Mouse (Mus musculus): ENCODE measurements around the gene Orc1. TPM values are rescaled to one million over a fixed set of nuclear protein-coding genes. Genes with fewer than 3 reads are reported as not detected.

Orc1 gene
- 13.9 and 16.2 TPM in 2 replicates for total RNA-seq (2017)

DNA sequence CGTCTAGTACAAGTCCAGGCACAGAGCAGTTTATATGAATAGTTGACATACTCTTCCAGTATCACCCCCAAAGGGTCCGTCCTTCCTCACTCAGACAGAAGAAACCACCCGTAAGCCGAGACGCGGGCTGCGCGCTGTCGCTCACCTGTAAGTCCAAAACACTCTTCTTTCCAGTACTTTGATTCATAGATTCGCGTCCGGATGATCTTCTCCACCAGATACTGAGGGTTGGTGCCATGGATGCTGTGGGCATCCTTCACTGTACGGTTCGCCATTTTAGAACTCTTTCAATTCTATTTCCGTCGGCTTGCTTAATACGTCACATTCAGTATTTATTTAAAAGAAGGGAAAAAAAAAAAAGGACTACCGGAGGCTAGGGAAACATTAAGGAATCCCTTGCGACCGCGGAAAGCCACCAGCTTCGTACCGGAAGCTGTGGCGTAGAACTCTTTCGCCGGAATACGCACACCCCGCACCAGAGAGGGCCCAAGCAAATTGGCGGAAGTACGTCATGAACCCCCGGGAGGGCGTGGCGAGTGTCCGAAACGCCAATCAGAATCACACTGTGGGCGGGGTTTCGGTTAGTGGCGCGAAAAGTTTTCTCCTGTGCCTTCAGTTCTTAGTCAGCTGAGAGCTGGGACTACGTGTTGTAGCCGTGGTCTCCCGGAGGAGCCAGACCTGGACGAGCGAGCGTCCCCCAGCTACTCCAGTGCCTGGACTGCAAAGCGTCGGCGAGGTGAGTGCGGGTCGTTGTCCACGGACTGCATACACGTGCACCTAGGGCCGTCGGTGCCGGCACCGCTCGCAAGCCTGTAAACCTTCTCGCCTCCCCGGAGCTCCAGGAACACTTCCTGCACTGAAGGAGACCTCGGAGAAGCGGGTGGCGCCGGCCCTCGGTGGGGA, at the start of gene Orc1, which contains the start of gene Prpf38a:
TSS of gene Orc1 (plus strand) at position 584 of the 903 bp plus-strand sequence.
TSS of gene Prpf38a (minus strand) at position 497 of the 903 bp plus-strand sequence.
- ATAC-seq (replicated peaks; ENCODE audit: low read depth, poor library complexity, severe bottlenecking): peak; percentile 97

DNA sequence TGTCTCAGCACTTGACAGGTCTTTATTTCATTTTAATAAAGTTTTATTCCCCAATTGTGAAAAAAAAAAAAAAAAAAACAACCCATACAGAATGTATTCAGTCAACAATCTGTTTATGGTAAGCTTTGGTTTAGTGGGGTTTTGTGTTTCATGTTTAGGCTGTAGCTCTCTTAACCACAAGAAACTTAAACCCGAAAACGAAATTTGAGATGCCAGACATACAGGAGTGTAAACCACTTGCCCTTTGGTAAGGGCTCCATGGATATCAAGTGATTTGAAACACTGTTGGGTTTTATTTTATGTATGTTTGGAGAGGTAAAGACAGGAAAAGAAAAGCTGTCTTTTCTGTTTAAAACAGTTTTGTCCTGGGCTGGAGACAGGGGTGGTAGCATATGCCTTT, 39.5 kb upstream of the Orc1 start:
- ATAC-seq (replicated peaks; ENCODE audit: low read depth, poor library complexity, severe bottlenecking): no peak

DNA sequence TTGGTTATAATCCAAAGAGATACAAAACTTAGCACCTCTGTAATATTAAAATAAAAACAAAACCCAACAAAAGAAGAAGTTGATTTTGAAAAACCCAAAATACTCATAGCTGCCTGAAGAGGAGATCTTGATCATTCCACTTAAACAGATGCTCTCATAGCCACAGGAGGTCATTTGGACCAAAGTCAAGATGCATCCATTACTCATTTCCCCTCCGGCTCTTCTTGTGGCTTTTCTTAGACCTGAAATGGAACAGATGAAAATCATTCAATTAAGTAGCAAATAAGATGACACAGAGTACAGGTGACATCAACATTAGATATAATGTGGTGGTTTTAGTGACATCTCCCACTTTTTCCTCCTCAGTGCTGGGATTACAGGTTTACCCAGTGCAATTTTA, 14.2 kb upstream of the Orc1 start:
- ATAC-seq (replicated peaks; ENCODE audit: low read depth, poor library complexity, severe bottlenecking): no peak

DNA sequence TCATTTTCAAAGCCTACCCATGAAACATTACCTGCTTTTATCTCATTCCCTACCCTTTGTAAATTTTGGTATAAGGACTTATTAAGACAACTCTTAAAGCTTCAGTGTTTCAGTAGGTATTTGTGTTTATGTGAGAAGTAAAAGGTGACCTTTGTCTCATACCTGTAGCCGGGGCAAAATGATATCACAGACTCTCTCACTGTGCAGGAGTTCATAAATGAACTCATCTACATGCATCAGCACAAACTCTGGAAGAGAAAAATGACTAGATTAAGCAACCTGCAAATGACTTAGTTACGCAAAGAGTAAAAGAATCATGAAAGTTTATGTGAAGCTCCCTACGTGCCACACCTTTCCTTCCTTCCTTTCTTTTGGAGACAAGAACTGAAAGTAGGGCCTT, 6.6 kb upstream of the Orc1 start:
- no peak for ATAC-seq (replicated peaks; ENCODE audit: low read depth, poor library complexity, severe bottlenecking)

DNA sequence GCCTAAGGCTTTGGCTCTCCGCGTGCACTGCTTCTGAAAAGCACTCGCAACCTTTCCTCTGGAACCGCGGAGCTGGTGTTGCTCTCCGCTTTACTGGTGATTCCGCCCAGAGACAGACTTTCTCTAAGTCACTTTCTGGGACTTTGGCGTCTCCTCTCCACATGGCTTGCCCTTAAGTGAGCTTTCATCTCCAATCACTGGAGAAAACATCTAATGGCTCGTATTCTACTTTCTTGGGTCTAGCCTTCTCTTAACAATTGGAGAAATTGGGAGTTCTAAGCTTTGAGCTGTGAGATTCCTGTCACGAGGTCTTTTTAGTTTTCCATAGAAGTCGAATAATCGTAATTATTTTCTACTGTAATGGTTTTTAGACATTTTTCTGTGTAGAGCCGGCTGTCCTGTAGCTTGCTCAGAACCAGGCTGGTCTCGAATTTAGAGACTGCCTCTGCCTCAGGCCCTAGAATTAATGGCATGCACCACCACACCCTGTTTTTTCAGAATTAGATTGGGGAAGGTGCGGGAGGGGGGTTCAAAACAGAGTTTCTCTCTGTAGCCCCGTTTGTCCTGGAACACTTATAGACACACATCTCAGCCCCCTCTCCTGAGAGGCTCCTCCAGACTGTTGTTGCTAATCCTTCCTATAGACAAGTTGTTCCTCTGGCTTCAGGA, 654 bp downstream of the Orc1 start:
- ATAC-seq (replicated peaks; ENCODE audit: low read depth, poor library complexity, severe bottlenecking): no peak

DNA sequence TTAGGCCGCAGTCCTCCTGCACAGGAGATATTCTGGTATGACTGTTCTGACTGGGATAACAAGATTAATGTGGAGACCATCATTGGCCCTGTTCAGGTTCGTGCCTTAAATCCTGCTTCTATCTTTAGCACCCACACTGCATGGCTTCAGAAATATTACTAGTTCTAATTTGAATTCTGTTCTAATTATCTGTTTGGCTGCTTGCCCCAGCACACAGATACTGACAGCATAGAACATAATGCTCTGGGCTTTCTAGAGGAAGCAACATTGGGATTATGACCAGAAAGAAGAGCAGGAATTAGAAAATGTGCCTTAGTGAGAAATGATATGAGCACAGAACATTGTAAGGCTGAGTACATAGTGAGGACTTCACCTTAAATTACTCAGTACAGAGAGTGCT, 14.2 kb downstream of the Orc1 start:
- ATAC-seq (replicated peaks; ENCODE audit: low read depth, poor library complexity, severe bottlenecking): no peak

DNA sequence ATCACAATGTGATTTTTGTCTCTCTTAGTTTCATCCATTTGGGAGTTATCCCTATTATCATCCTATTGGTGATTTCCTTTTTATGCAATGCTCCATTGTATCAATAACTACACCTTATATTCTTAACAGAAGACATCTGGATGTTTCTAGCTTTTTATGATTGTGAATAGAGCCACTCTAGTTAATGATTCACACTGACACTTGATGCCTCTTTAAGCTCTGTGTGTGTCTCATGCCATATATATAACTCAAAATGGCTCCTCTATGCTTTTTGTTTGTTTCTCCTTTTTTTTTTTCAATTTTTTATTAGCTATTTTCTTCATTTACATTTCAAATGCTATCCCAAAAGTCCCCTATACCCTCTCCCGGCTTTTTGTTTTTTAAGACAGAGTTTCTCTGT, 16.6 kb downstream of the Orc1 start:
- ATAC-seq (replicated peaks; ENCODE audit: low read depth, poor library complexity, severe bottlenecking): no peak

DNA sequence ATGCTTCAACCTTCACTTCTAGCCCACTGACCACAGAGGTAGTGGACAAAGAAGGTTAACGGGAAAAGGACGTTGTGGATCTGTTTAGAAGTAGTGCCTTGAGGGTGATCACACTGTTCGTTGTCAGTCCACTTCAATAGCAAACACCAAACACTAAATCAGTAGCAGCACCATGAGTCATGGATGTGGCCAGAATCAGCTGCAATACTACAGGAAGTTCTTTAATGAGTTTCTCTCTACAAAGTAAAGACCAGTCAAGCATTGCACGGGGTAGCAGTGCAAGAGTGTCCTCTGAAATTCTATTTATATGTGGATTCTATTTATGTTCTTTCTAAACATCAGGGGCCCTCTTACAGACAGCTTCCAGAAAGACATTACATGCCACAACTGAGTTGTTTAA, 19.1 kb downstream of the Orc1 start:
- ATAC-seq (replicated peaks; ENCODE audit: low read depth, poor library complexity, severe bottlenecking): no peak

DNA sequence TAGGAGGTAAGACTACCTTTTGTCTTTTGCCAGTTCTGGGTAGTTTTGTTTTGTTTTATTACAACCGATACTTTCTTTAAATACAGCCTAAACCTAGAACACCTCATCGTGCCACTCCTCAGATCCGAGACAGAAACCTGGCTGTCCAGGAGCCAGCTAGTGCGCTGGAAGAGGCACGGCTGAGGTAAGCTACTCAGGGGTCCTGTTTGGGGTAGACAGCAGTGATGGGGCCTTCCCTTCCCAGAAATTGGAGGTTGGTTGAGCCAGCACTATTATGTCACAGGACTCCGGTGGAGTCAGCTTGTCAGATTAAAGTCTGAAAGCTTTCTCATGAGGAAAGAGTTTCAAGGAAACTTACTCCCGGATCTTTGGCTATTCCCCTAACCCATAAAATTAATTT, 22.6 kb downstream of the Orc1 start:
- no peak for ATAC-seq (replicated peaks; ENCODE audit: low read depth, poor library complexity, severe bottlenecking)

DNA sequence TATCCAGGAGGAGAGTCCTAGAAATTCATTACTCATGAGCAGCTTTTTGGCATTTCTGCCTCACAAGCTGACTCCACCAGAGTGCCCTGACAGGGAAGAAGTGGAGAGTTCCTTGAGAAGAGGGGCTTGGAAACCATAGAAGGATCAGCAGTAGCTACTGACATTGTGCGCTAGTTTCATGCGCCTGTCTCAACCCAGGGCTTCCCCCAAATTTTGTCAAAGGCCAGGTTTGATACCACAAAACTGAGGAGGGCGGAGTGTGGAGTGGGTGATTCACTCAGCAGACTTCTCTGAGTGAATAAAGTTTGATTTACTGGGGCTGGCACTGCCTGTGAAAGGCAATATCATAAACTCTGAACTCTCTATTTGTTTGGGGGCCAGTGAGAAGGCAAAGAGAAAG, 29.4 kb downstream of the Orc1 start:
- no peak for ATAC-seq (replicated peaks; ENCODE audit: low read depth, poor library complexity, severe bottlenecking)

DNA sequence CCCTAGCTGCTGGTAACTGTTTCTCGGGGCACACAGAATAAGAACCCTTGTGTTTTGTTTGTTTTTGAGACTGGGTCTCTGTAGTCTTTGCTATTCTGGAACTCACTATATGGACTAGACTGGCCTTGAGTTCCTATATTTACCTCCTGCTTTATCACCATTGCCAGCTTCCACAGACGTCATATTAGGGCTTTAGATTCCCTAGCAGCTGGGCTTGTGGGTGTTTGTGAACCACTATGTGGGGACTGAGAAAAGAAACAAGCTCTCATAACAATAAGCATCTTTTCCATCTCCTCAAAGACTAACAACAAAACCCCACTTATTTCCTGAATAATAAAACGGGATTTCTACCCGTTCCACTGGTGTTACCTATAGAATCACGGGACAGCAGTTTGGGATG, 31.7 kb downstream of the Orc1 start:
- no peak for ATAC-seq (replicated peaks; ENCODE audit: low read depth, poor library complexity, severe bottlenecking)

DNA sequence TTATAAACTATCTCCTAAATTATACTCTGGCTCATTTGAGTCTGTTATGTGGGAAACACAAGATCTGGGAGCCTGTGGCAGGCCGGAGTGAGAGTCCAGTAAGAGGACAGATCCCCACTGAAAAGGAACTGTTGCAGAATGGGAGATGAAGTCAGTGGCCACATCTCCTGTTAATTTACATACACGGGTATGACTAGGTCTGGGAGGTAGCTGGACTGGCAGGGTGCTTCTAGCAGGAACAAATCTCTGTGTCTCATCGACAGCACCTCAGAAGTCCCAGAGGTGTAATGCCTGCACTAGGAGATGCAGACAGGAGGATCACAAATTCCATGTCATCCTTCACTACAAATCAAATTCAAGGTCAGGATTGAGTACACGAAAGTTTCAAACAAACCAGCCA, 39.4 kb downstream of the Orc1 start:
- no peak for ATAC-seq (replicated peaks; ENCODE audit: low read depth, poor library complexity, severe bottlenecking)

DNA sequence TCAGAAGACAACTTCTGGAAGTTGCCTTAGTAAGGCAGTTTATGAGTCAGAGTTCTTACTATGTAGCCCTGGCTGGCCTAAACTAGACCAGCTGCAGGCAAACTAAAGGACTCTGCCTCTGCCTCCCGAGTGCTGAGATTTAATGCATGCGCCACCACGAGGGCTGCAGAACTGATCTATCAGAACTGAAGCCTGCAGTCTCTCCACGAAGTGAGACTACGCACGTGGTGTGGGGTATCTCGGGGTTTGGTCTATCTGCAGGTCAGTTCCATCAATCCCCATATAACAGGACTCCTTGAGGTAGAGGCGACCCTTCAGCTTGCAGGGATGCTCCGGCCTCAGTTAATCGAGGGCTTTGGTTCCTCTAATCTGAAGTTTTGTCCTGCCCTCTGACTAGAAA, 39.9 kb downstream of the Orc1 start:
- ATAC-seq (replicated peaks; ENCODE audit: low read depth, poor library complexity, severe bottlenecking): peak; percentile 13

DNA sequence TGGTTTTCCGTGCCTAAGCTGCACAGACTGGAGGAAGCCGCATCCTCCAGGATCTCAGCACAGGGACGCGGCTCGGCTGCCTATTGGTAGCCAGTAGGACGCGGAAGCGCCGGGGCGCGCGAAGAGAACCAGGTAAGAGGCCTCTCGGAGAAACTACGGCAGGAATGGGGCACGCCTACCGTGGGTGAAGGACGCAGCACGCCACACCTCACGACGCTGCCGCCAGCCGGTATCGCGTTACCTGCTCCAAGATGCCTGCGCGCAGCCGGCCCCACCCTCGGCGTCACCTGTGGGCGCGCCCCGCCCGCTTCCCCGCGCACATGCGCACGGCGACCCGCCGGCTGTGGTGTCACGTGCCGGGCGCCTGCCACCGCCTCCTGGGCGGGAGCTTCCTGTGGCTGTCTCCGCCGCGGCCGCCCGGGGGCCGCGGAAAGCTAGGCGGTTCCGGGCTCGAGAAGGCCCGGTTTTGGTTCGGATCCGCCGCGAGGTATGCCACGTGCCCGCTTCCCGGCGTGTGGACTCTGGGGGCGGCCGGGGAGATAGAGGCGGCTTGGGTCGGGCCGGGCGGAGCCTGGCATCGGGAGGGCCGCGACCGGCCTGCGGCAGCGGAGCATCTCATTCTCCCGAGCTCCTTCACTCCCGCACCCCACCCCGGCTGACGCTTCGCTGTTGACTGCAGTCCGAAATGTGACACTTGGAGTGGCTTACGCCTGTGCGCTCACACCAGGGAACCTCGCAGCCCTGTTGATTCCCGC, 40.5 kb downstream of the Orc1 start, which contains the start of gene Cc2d1b:
TSS of gene Cc2d1b (plus strand) at position 354 of the 755 bp plus-strand sequence.
- peak; percentile 74 for ATAC-seq (replicated peaks; ENCODE audit: low read depth, poor library complexity, severe bottlenecking)

DNA sequence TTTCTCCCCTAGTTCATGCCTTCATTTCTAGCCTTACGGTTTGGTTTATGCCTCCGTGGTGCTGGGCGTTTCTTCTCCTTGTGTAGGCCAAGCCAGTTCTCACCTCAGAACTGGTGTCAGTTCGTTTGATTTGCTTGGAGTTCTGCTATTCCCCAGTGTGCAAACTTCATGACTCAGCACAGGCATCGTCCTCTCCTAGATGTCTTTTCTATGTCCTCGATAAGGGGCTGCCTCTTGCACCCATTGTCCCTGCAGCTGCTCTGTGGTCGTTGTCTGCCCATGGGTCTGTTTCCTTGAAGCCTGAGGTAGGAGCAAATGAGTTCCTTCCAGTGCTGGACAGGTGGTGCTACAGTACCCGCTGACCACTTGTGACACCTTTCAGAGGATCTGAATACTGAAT, 41.3 kb downstream of the Orc1 start:
- peak; percentile 24 for ATAC-seq (replicated peaks; ENCODE audit: low read depth, poor library complexity, severe bottlenecking)

DNA sequence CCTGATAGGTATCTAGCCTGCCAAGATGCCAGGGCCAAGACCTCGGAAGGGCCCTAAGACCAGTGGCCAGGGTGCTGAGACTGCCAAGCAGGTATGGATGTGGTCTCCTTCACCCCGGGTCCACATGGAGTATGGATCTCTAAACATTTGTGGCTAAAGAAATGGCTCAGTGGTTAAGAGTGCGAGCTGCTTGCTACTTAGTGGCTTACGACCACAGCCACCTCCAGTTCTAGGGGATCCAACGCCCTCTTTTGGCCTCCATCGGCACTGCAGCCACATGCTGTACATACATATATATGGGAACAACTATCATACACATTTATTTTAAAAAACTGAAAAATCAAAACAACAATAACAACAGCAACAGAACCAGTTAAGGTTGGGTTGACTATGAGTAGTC, 42.3 kb downstream of the Orc1 start:
- no peak for ATAC-seq (replicated peaks; ENCODE audit: low read depth, poor library complexity, severe bottlenecking)

DNA sequence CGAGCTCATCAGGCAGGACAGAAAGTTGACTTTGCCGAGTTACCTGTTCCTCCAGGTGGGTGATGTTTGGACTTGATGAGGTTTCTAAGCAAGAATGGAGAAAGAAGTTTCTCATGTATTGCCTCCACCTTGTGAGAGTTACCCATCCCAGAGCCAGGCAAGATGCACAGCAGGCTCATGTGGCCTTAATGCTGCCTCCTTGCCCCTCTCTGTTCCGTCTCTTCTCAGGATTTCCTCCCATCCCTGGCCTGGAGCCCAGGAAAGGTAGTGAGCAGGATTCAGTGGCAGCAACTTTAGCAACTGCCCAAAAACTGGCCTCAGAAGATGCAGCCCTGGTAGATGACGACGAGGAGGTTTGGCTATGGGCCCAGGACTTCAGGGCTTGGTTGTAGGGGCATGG, 47.8 kb downstream of the Orc1 start:
- no peak for ATAC-seq (replicated peaks; ENCODE audit: low read depth, poor library complexity, severe bottlenecking)

DNA sequence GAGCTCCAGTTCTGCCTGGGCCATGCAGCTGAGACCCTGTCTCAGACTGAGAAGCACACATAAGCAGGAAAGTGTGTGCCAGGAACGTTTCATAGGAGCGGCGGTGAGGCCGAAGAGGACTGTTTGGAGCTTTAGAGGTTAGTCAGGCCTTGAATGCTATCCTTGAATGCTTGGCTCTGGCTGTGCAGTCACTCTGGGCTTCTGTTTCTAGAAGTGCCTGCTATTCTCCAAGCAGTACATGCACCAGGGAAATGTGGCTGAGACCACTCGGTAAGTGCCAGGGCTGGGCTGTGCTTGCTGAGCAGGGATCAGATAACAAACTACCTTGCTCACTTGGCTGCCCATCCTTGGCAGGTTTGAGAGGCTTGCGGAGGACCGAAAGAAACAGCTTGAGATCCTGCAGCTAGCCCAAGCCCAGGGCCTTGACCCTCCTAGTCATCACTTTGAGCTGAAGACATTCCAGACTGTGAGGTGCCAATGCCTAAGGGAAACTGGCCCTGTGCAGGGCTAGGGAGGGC, 50.2 kb downstream of the Orc1 start:
- no peak for ATAC-seq (replicated peaks; ENCODE audit: low read depth, poor library complexity, severe bottlenecking)

DNA sequence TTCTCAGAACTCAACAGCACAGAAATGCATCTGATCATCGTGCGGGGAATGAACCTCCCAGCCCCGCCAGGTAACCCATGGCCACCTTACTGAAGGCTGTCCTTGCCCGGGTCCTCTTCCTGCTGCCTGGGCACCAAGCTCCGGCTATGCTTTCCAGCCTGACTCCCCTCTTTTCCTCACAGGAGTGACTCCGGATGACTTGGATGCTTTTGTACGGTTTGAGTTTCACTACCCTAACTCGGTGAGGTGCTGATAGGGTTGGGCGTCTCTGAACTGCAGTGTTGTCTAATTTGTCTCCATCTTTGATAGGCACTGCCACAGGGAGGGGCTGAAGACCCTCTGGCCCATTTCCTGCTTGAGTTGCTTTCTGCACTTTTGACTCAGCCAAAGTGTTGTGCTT, 50.9 kb downstream of the Orc1 start:
- ATAC-seq (replicated peaks; ENCODE audit: low read depth, poor library complexity, severe bottlenecking): no peak

DNA sequence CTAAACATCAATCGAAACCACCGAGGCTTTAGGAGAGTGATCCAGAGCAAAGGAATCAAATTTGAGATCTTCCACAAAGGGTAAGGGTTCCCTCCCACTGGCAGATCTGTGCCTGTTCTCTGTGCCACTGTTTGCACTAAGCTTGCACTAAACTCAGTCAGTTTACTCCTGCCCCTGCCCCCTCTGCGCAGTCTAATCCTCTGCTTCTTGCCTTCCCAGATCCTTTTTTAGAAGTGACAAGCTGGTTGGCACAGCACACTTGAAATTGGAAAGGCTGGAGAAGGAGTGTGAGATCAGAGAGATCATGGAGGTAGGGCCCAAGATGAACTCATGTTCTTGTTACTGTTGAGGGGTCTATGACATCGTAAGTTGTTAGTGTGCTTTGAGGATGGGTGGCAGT, 52.4 kb downstream of the Orc1 start:
- ATAC-seq (replicated peaks; ENCODE audit: low read depth, poor library complexity, severe bottlenecking): no peak

DNA sequence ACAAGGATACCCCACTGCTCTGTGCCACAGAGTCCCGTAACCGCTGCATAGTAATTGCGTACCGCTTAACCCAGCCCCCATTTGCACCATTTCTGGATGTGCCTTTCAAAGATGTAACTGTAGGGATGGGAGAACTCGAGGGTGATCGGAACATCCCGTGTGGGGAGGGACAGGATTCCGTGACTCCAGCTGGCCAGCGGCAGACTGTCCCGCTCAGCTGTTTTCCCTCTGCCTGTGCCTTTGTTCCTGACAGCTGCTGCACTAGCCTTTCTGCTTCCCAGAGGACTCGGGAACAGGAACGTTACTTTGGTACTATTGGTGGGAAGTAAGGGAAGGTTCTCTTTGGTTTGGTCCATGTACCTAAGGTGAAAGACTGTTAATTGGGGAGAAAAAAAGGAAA, 54.5 kb downstream of the Orc1 start:
- no peak for ATAC-seq (replicated peaks; ENCODE audit: low read depth, poor library complexity, severe bottlenecking)

Measured in common myeloid progenitor, adult 5-6 weeks (primary cell).